In the genomic region with DNA sequence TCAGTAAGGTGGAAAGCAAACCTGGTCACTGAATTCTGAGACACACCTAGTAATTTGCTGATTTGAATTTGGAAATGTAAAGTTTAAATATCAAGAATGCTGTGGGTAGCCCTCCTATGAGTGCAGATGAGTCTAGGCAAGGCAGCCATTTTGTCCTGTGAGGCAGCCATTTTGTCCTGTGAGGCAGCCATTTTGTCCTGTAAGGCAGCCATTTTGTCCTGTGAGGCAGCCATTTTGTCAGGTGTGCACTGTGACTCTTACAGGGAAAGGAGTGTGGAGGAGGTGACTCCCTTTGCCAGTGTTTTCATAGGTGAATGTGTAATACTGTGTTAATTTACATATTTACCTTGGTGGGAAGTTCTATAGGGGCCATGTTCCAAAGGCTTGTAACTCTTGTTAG, we compare ENCODE assay signal across 35 mouse cellular contexts.
DNase-seq lines count a peak whose midpoint lies in the region; ATAC-seq and TF ChIP-seq lines count a peak whose summit lies in the region.
"Had no signal": no experiment of that assay in that cellular context is flagged by ENCODE, and none has a peak within 500 bp of the region (broad histone marks: within the 10 kb centered on the region; RNA-seq: fewer than 3 reads in every experiment).

No protein-coding gene starts in this region.

- no peak overlapping the region for H3K27ac ChIP-seq in hindbrain, postnatal 0 days
- no peak overlapping the region for H3K27ac ChIP-seq in hindbrain, embryonic 11.5 days (ENCODE audit: low read depth, low read length)
- H3K27ac ChIP-seq in ES-E14 (ENCODE audit: insufficient read depth, low read depth, low read length, poor library complexity, severe bottlenecking), result no peak overlapping the region
- H3K27ac ChIP-seq in heart, embryonic 12.5 days (ENCODE audit: poor library complexity, severe bottlenecking), result no peak overlapping the region
- H3K27ac ChIP-seq: embryonic facial prominence, embryonic 15.5 days; forebrain, embryonic 13.5 days; hindbrain, embryonic 14.5 days; kidney, embryonic 15.5 days; layer of hippocampus, adult 2 months; left cerebral cortex, adult 2 months; limb, embryonic 12.5 days; liver, embryonic 15.5 days; lung, embryonic 15.5 days; midbrain, embryonic 10.5 days; neural tube, embryonic 13.5 days; stomach, postnatal 0 days had no signal

- no peak for ATAC-seq in hindbrain, postnatal 0 days
- no peak for ATAC-seq in hindbrain, embryonic 11.5 days (ENCODE audit: low FRiP score)
- ATAC-seq in heart, embryonic 12.5 days (ENCODE audit: insufficient number of reproducible peaks, low FRiP score), result no peak
- ATAC-seq: activated CD4-positive, CD25-positive, alpha-beta regulatory T cell, adult 4 months; forebrain, embryonic 13.5 days; midbrain, embryonic 16.5 days had no signal

- H3K4me1 ChIP-seq in hindbrain, postnatal 0 days (ENCODE audit: insufficient read depth, low read length), result no peaks in the 10 kb centered on the region
- H3K4me1 ChIP-seq in hindbrain, embryonic 11.5 days (replicated peaks; ENCODE audit: control insufficient read depth, insufficient read depth, low read length), result no peaks in the 10 kb centered on the region
- H3K4me1 ChIP-seq in ES-E14 (ENCODE audit: control insufficient read depth in 2 of 2, insufficient read depth in 2 of 2, low read length in 2 of 2, poor library complexity in 1 of 2), result no peaks in the 10 kb centered on the region
- H3K4me1 ChIP-seq in heart, embryonic 12.5 days (replicated peaks), result no peaks in the 10 kb centered on the region
- H3K4me1 ChIP-seq: embryonic facial prominence, embryonic 15.5 days; forebrain, embryonic 13.5 days; kidney, embryonic 15.5 days; limb, embryonic 12.5 days; liver, embryonic 15.5 days; lung, embryonic 15.5 days; midbrain, embryonic 10.5 days had no signal

- H3K4me2 ChIP-seq in hindbrain, postnatal 0 days (ENCODE audit: low read depth, low read length), result no peak overlapping the region
- no peak overlapping the region for H3K4me2 ChIP-seq in hindbrain, embryonic 11.5 days (replicated peaks; ENCODE audit: low read depth, low read length)
- no peak overlapping the region for H3K4me2 ChIP-seq in heart, embryonic 12.5 days
- H3K4me2 ChIP-seq: embryonic facial prominence, embryonic 15.5 days; forebrain, embryonic 13.5 days; heart, embryonic 11.5 days; hindbrain, embryonic 14.5 days; kidney, embryonic 15.5 days; limb, embryonic 12.5 days; liver, embryonic 15.5 days; lung, embryonic 15.5 days; neural tube, embryonic 13.5 days had no signal

- H3K4me3 ChIP-seq in hindbrain, postnatal 0 days (ENCODE audit: low read length), result no peak overlapping the region
- H3K4me3 ChIP-seq in hindbrain, embryonic 11.5 days (ENCODE audit: low read depth, low read length), result no peak overlapping the region
- H3K4me3 ChIP-seq in ES-E14 (ENCODE audit: insufficient read depth in 1 of 2, low read depth in 1 of 2, low read length in 2 of 2, poor library complexity in 1 of 2, severe bottlenecking in 1 of 2), result no peak overlapping the region
- H3K4me3 ChIP-seq in heart, embryonic 12.5 days, result no peak overlapping the region
- H3K4me3 ChIP-seq: embryonic facial prominence, embryonic 15.5 days; forebrain, embryonic 13.5 days; kidney, embryonic 15.5 days; layer of hippocampus, adult 2 months; left cerebral cortex, adult 2 months; limb, embryonic 12.5 days; liver, embryonic 15.5 days; lung, embryonic 15.5 days; midbrain, embryonic 10.5 days; myocyte; neural tube, embryonic 13.5 days had no signal

- H3K9me3 ChIP-seq in hindbrain, postnatal 0 days (ENCODE audit: low read length), result no peaks in the 10 kb centered on the region
- H3K9me3 ChIP-seq in hindbrain, embryonic 11.5 days (ENCODE audit: control insufficient read depth, low read length), result no peaks in the 10 kb centered on the region
- no peaks in the 10 kb centered on the region for H3K9me3 ChIP-seq in ES-E14 (ENCODE audit: control insufficient read depth, insufficient read depth, low read depth, low read length)
- no peaks in the 10 kb centered on the region for H3K9me3 ChIP-seq in heart, embryonic 12.5 days (replicated peaks)
- H3K9me3 ChIP-seq: embryonic facial prominence, embryonic 15.5 days; forebrain, embryonic 13.5 days; kidney, embryonic 15.5 days; limb, embryonic 12.5 days; liver, embryonic 15.5 days; lung, embryonic 15.5 days; neural tube, embryonic 13.5 days had no signal

- no peaks in the 10 kb centered on the region for H3K36me3 ChIP-seq in hindbrain, postnatal 0 days (ENCODE audit: insufficient read depth, low read length)
- H3K36me3 ChIP-seq in hindbrain, embryonic 11.5 days (ENCODE audit: control insufficient read depth, insufficient read depth, low read length), result no peaks in the 10 kb centered on the region
- no peaks in the 10 kb centered on the region for H3K36me3 ChIP-seq in ES-E14 (ENCODE audit: control insufficient read depth, insufficient read depth, low read length, poor library complexity, severe bottlenecking)
- H3K36me3 ChIP-seq in heart, embryonic 12.5 days, result no peaks in the 10 kb centered on the region
- H3K36me3 ChIP-seq: embryonic facial prominence, embryonic 15.5 days; kidney, embryonic 15.5 days; limb, embryonic 12.5 days; liver, embryonic 15.5 days; lung, embryonic 15.5 days; midbrain, embryonic 10.5 days; neural tube, embryonic 13.5 days had no signal

- no peak for TF ChIP-seq CTCF in hindbrain, postnatal 0 days (IDR thresholded peaks at IDR 0.05; ENCODE audit: low read depth)

- H3K9ac ChIP-seq in hindbrain, postnatal 0 days (replicated peaks; ENCODE audit: low read length), result no peak overlapping the region
- H3K9ac ChIP-seq in hindbrain, embryonic 11.5 days (ENCODE audit: low read depth, low read length), result no peak overlapping the region
- no peak overlapping the region for H3K9ac ChIP-seq in ES-E14 (ENCODE audit: insufficient read depth, low read depth, low read length, poor library complexity, severe bottlenecking)
- H3K9ac ChIP-seq in heart, embryonic 12.5 days, result no peak overlapping the region
- H3K9ac ChIP-seq: embryonic facial prominence, embryonic 15.5 days; forebrain, embryonic 13.5 days; hindbrain, embryonic 14.5 days; kidney, embryonic 15.5 days; limb, embryonic 12.5 days; liver, embryonic 15.5 days; lung, embryonic 15.5 days; neural tube, embryonic 13.5 days had no signal

- DNase-seq in hindbrain, postnatal 0 days (ENCODE audit: low spot score), result peak; percentile 11
- DNase-seq in hindbrain, embryonic 11.5 days (ENCODE audit: low spot score), result no peak
- peak; percentile 17 for DNase-seq in ES-E14 (ENCODE audit: low read depth, low spot score)
- peak; percentile 2 for DNase-seq in induced T-regulatory cell, adult 2 months (ENCODE audit: low read depth)
- DNase-seq in right cerebral cortex, adult 18-20 months, result no peak
- DNase-seq in lung, adult 18-20 months, result no peak
- DNase-seq: adrenal gland, adult 2 months; B cell, adult 2 months; cerebellum, adult 2 months; cerebellum, postnatal 14 days; gastrocnemius, postnatal 25 days; heart, adult 11 months; heart, postnatal 4 days; kidney, adult 18-20 months; kidney, postnatal 25 days; right cerebral cortex, postnatal 4 days; thymus, adult 18-20 months; thymus, postnatal 25 days had no signal

- no peaks in the 10 kb centered on the region for H3K27me3 ChIP-seq in hindbrain, postnatal 0 days (ENCODE audit: insufficient read depth, low read length)
- no peaks in the 10 kb centered on the region for H3K27me3 ChIP-seq in hindbrain, embryonic 11.5 days (ENCODE audit: control insufficient read depth, insufficient read depth, low read length)
- H3K27me3 ChIP-seq in heart, embryonic 12.5 days (replicated peaks), result no peaks in the 10 kb centered on the region
- H3K27me3 ChIP-seq: embryonic facial prominence, embryonic 15.5 days; forebrain, embryonic 13.5 days; kidney, embryonic 15.5 days; limb, embryonic 12.5 days; liver, embryonic 15.5 days; lung, embryonic 15.5 days; neural tube, embryonic 13.5 days had no signal

- in situ Hi-C loops in ES-E14 (cut with MboI; ENCODE audit: low sequenced_read_pairs in 2 of 2, unreplicated experiment in 2 of 2), result no loop called here

TF ChIP-seq in ES-E14, 5 proteins besides CTCF, POLR2A, EP300 and RAD21:
- no peak for TF ChIP-seq ZNF384 (IDR thresholded peaks at IDR 0.05; ENCODE audit: low read depth, low read length)
- TF ChIP-seq HCFC1 (IDR thresholded peaks at IDR 0.05; ENCODE audit: borderline replicate concordance, insufficient read depth, low read length), result no peak
- peak; percentile 100 for TF ChIP-seq ZC3H11A (IDR thresholded peaks at IDR 0.05; ENCODE audit: borderline replicate concordance, low read depth, low read length)
- TF ChIP-seq CHD2 (IDR thresholded peaks at IDR 0.05; ENCODE audit: low read depth, low read length), result no peak
- TF ChIP-seq MAFK (IDR thresholded peaks at IDR 0.05; ENCODE audit: insufficient read depth, low read depth, low read length), result no peak

Comparison
In these comparisons a context has a peak if more than half of its experiments do, and no peak if none do; other contexts are left out.
1. DNase-seq: peak in hindbrain, postnatal 0 days (single experiment), ES-E14 (single experiment) and induced T-regulatory cell, adult 2 months (single experiment); none in hindbrain, embryonic 11.5 days (single experiment), right cerebral cortex, adult 18-20 months (single experiment) and lung, adult 18-20 months (0 of 2).